Mouse (Mus musculus) colon, adult 2 months (tissue): Measurements from ENCODE around the gene A2ml1. TPM values are rescaled to one million over a fixed set of nuclear protein-coding genes. Genes with fewer than 3 reads are reported as not detected.

Experiments used
- polyA plus RNA-seq: library from polyadenylated mRNA; depleted of rRNA; stranded (reverse); fragments of >200 nt; gene quantifications from 2 replicates; pipeline ENCODE4 v1.2.3, GENCODE M21; 2012; rRNA removed

A2ml1 gene
- 0.13 and 0.21 TPM in 2 replicates for polyA plus RNA-seq

GRCm38 (mm10) chr6:128581508-128581907 is at the start of gene A2ml1:
TSS of gene A2ml1 (minus strand) at chr6:128581608.

GRCm38 (mm10) chr6:128623433-128623832 is 42.0 kb upstream of the A2ml1 start, which contains the start of gene Klrb1a:
TSS of gene Klrb1a (minus strand) at chr6:128623533.

GRCm38 (mm10) chr6:128526601-128527000 is 54.8 kb downstream of the A2ml1 start, which contains the start of gene Pzp:
TSS of gene Pzp (minus strand) at chr6:128526720.

Other genes with a start within 250 kb of the A2ml1 start
- 4.8 and 4.9 TPM in 2 replicates for gene Tulp3, start 225.8 kb downstream of the A2ml1 start, polyA plus RNA-seq
- gene Rhno1, start 218.7 kb downstream of the A2ml1 start, polyA plus RNA-seq, result 10.7 and 11.2 TPM in 2 replicates
- gene Foxm1, start 218.6 kb downstream of the A2ml1 start, polyA plus RNA-seq, result 12.5 and 14.1 TPM in 2 replicates
- 0.09 and 0.13 TPM in 2 replicates for gene Tex52, start 206.2 kb downstream of the A2ml1 start, polyA plus RNA-seq
- not detected in 2 replicates for gene Gm44596, start 206.1 kb downstream of the A2ml1 start, polyA plus RNA-seq
- 0.71 and 1.4 TPM in 2 replicates for gene Nrip2, start 182.3 kb downstream of the A2ml1 start, polyA plus RNA-seq
- gene Itfg2, start 156.7 kb downstream of the A2ml1 start, polyA plus RNA-seq, result 18.3 and 26.1 TPM in 2 replicates
- 152 and 153 TPM in 2 replicates for gene Fkbp4, start 142.9 kb downstream of the A2ml1 start, polyA plus RNA-seq
- gene Pzp, start 54.9 kb downstream of the A2ml1 start, polyA plus RNA-seq, result 0.05 and 0.17 TPM in 2 replicates
- gene Klrb1a, start 41.9 kb upstream of the A2ml1 start, polyA plus RNA-seq, result 0.33 TPM in 1 of 2 replicates, not detected in the other
- gene Clec2h, start 80.8 kb upstream of the A2ml1 start, polyA plus RNA-seq, result 47.6 and 59.4 TPM in 2 replicates
- not detected in 2 replicates for gene Klrb1, start 141.5 kb upstream of the A2ml1 start, polyA plus RNA-seq
- gene Klrb1c, start 207.6 kb upstream of the A2ml1 start, polyA plus RNA-seq, result 0.19 and 0.22 TPM in 2 replicates
- gene Gm44511, start 244.7 kb upstream of the A2ml1 start, polyA plus RNA-seq, result 0.45 TPM in 1 of 2 replicates, not detected in the other
- 0.19 and 1.00 TPM in 2 replicates for gene Klrb1b, start 244.7 kb upstream of the A2ml1 start, polyA plus RNA-seq